Mouse (Mus musculus) ES-Bruce4 (cell line): ENCODE data around the gene Twnk. TPM values are rescaled to one million over a fixed set of nuclear protein-coding genes. Genes with fewer than 3 reads are reported as not detected.

Experiments
- H3K27ac ChIP-seq: 2 replicates; pipeline ENCODE4 v1.5.1; 2012; ENCODE audit warnings: low read length, inconsistent platforms; ENCODE audit not compliant: insufficient read depth
- H3K27me3 ChIP-seq: 2 replicates; pipeline ENCODE4 v1.6.1; 2012; ENCODE audit warnings: mild to moderate bottlenecking, low read length, inconsistent platforms; ENCODE audit not compliant: control insufficient read depth, poor library complexity, insufficient read depth, severe bottlenecking
- H3K36me3 ChIP-seq: 2 replicates; pipeline ENCODE4 v1.6.1; 2012; ENCODE audit warnings: inconsistent platforms, mild to moderate bottlenecking, low read length, moderate library complexity; ENCODE audit not compliant: control insufficient read depth, poor library complexity, insufficient read depth, severe bottlenecking
- H3K4me1 ChIP-seq: one replicate; pipeline ENCODE4 v1.8.1; 2011; ENCODE audit warnings: low read length; ENCODE audit not compliant: control insufficient read depth, insufficient read depth
- H3K4me3 ChIP-seq: 2 replicates; pipeline ENCODE4 v1.5.1; 2011; ENCODE audit warnings: low read depth, mild to moderate bottlenecking, low read length
- H3K9ac ChIP-seq: 2 replicates; pipeline ENCODE4 v1.6.1; 2012; ENCODE audit warnings: low read depth, mild to moderate bottlenecking, inconsistent platforms; ENCODE audit not compliant: poor library complexity, severe bottlenecking
- H3K9me3 ChIP-seq: replicated peaks from 2 replicates; pipeline ENCODE4 v1.6.1; 2012; ENCODE audit warnings: mild to moderate bottlenecking, low read length, inconsistent platforms; ENCODE audit not compliant: control insufficient read depth, poor library complexity, insufficient read depth, severe bottlenecking
- CTCF ChIP-seq: IDR thresholded peaks from one replicate; pipeline ENCODE4 v1.8.1; 2011; ENCODE audit warnings: low read depth, low read length
- EP300 ChIP-seq: IDR thresholded peaks from 2 replicates; pipeline ENCODE4 v1.6.1; 2011; ENCODE audit warnings: low read depth, low read length; ENCODE audit not compliant: insufficient read depth
- POLR2A ChIP-seq: IDR thresholded peaks from one replicate; pipeline ENCODE4 v1.8.1; 2011; ENCODE audit warnings: low read length; ENCODE audit not compliant: insufficient read depth
- polyA plus RNA-seq: library from polyadenylated mRNA; stranded (reverse); fragments of >200 nt; gene quantifications from 2 replicates; pipeline ENCODE4 v1.2.4, GENCODE M21; 2011; ENCODE audit warnings: low read depth; ENCODE audit not compliant: missing spikeins, insufficient read depth, insufficient read length

Gene Twnk
- polyA plus RNA-seq, 1 experiment = 24.5 TPM

DNA sequence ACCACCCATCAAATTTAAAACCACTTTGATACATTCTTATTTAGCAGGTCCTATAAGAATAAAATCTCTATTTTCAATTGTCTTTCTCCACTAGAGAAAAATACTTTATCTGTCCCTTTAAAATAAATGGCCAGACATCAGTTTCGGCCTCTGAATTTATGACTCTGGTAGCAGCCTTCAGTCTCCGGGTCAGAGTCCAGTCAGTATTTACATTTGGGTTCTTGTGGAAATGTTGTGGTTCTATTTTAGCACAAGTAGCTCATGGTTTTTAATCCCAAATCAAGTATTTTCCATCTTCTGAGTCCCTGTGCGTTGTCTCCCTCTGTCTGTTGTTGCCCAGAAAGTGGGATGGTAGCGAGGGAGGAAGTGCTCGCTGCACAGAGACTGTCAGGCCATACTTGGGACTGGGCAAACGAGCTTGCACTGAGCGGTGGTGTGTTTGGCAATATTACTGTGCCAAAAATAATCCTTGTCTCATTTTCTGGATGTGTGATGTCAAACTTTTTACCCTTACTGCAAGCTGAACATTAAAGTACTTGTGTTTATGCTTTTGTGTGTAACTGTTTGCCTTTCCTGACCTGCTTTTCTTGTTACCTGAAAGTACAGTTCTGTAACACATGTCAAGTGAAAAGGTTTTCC, 22.9 kb upstream of the Twnk start:
- Histone ChIP-seq H3K9me3 (no peaks in the 10 kb centered on the region), H3K9ac (no peak overlapping the region), H3K27me3 (no peaks in the 10 kb centered on the region), H3K27ac (no peak overlapping the region), H3K36me3 (peaks cover 25% of the 10 kb centered on the region), H3K4me1 (peaks cover 1% of the 10 kb centered on the region), H3K4me3 (no peak overlapping the region)
- TF ChIP-seq EP300 (no peak), CTCF (no peak), POLR2A (no peak)

DNA sequence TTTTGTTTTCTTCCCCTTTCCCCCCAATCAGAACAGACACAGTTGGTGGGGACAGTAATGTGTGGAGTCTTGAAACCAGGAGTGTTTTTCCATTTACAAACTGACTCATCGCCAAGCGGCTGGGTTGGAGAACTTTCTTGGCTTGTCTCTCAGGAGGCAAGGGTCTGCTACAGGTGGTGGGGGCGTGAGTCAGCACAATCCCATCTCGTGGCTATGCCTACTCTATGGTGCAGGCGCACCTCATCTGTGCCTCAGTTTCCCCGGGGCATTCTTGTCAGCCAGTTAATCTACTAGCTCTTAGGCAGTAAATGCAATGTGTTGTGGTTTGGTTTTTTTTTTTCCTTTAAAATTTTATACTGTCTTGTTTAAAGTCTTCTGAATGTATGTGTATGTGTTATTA, 22.1 kb upstream of the Twnk start:
- peaks cover 19% of the 10 kb centered on the region for H3K36me3 ChIP-seq
- no peak overlapping the region for H3K9ac ChIP-seq
- H3K4me1 ChIP-seq = peaks cover 1% of the 10 kb centered on the region
- no peaks in the 10 kb centered on the region for H3K27me3 ChIP-seq
- TF ChIP-seq EP300 = no peak
- TF ChIP-seq CTCF = no peak
- TF ChIP-seq POLR2A = no peak
- H3K9me3 ChIP-seq = no peaks in the 10 kb centered on the region
- no peak overlapping the region for H3K27ac ChIP-seq
- H3K4me3 ChIP-seq = no peak overlapping the region

DNA sequence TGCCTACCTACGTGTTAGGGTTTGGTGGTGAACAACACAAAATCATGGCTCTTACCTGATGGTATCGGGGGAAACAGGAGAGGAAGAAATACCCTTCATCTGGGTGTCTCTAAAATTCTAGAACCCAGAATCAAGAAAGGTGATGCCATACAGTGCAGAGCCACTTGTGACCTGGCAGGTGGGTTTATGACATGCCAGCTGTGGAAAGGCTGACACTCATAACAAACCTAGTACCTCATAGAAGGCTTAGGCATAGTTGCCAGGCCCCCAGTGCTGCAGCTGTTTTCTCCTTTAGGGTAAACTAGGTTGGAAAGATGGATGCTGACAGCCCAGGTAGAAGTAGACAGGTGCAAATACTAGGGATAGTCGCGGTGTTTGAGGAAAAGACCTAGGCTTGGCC, 21.0 kb upstream of the Twnk start:
- Histone ChIP-seq H3K27me3 (no peaks in the 10 kb centered on the region), H3K4me1 (peaks cover 1% of the 10 kb centered on the region), H3K4me3 (no peak overlapping the region), H3K27ac (no peak overlapping the region), H3K36me3 (peaks cover 13% of the 10 kb centered on the region), H3K9ac (no peak overlapping the region), H3K9me3 (no peaks in the 10 kb centered on the region)
- TF ChIP-seq CTCF (no peak), POLR2A (no peak), EP300 (no peak)

DNA sequence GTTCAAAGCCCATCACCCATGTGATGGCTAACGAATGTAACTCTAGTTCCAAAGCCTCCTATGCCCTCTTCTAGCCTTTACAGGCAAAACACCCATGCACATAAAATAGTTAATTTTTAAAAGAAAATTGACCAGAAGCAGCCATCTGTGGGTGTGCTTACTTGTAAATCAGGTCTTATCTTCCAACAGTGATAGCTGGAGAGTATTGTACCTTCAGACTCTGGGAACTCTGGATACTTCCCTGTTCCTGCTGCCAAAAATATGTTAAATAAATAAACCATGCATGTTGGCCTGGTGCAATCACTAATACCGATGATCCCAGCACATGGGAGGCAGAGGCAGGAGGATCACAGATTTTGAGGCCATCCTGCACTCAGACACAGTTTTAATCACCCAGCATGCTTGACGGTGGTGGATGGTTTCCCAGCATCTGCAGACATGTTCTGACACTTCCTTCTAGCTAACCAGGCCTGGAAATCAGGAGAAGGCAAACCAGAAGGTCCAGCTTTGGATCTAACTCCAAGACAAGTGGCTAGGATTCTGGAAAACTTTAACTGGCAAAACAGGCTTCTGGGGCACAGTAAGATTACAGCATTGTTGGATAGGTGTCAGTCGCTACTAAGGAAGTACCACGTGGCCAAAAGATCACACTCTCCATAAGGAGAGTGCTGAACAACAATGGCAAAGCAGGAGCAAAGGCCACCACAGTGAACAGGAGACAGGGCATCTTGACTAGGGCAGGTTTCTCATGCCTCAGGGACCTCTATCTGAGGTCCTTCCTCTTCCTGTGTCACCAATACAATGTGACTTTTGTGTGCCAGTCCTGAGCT, 20.1 kb upstream of the Twnk start:
- H3K4me1 ChIP-seq = peaks cover 1% of the 10 kb centered on the region
- H3K4me3 ChIP-seq = no peak overlapping the region
- peaks cover 6% of the 10 kb centered on the region for H3K36me3 ChIP-seq
- H3K27ac ChIP-seq = no peak overlapping the region
- TF ChIP-seq EP300 (no peak), CTCF (no peak), POLR2A (no peak)
- no peaks in the 10 kb centered on the region for H3K27me3 ChIP-seq
- no peaks in the 10 kb centered on the region for H3K9me3 ChIP-seq
- no peak overlapping the region for H3K9ac ChIP-seq

DNA sequence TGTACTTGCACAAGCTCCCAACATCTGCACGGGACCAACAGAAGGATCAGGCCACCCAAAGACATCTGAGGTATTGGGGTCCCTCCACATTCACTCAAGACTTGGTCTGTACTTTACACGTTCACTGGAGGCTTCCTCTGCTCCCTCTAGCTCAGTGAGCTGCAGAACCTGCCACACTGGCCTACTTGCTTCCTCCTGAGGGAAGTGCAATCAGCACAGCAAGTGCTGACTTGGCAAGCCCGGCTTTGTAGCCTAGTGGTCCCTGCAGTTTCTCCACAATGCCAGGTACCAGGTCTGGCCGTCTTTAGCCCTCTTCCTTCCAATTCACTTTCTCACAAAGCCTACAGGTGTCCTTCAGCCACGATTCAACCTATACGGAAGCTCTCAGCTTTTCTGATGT, 18.5 kb upstream of the Twnk start:
- H3K36me3 ChIP-seq = no peaks in the 10 kb centered on the region
- H3K4me1 ChIP-seq = peaks cover 7% of the 10 kb centered on the region
- TF ChIP-seq EP300 (no peak), POLR2A (no peak), CTCF (no peak)
- H3K9me3 ChIP-seq = no peaks in the 10 kb centered on the region
- H3K4me3 ChIP-seq = no peak overlapping the region
- H3K9ac ChIP-seq = no peak overlapping the region
- H3K27me3 ChIP-seq = no peaks in the 10 kb centered on the region
- no peak overlapping the region for H3K27ac ChIP-seq

DNA sequence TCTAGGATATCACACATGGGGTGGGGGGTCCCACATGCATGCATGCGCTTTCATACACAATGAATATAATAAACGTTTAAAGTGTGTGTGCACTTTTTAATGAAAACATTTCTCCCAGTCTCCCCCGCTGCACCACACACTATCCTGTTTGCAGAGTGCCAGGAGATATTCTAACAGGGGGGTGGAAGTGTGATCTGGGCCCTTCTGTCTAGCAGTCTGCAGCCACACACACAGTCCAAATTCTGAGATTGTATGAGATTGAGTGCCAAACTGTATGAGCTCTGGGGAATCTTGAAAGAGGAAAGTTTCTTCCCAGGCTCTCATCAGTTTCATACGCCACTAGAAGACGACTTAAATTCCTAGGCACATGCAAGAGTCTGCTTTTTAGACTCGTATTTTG, 17.6 kb upstream of the Twnk start:
- Histone ChIP-seq H3K9me3 (no peaks in the 10 kb centered on the region), H3K9ac (no peak overlapping the region), H3K27me3 (no peaks in the 10 kb centered on the region), H3K4me3 (no peak overlapping the region), H3K36me3 (no peaks in the 10 kb centered on the region), H3K4me1 (peaks cover 12% of the 10 kb centered on the region), H3K27ac (no peak overlapping the region)
- TF ChIP-seq EP300 (no peak), CTCF (no peak)
